Mouse (Mus musculus) testis, postnatal 14 days (tissue): ENCODE data around the gene St3gal5.

Experiments
- DNase-seq: peaks from one replicate; pipeline ENCODE4 v3.0.0; 2021; ENCODE audit warnings: low spot score

The St3gal5 gene

GRCm38 (mm10) chr6:72164321-72165275, 67.2 kb downstream of the St3gal5 start:
- peak; percentile 79 for DNase-seq

DNA sequence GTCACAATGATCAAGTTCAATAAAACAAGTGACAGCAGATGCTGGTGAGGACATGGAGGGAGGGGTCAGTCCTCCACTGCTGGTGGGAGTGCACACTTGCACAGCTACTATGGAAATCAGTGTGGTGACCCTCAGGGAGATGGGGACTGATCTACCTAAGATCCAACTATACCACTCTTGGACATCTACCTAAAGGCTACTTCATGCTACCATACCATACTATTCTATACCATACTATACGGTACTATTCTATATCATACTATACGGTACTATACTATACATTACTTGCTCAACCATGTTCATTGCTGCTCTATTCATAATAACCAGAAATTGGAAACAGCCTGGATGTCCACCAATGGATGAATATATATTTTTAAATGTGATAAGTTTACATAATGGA, 68.5 kb downstream of the St3gal5 start:
- DNase-seq, result no peak

DNA sequence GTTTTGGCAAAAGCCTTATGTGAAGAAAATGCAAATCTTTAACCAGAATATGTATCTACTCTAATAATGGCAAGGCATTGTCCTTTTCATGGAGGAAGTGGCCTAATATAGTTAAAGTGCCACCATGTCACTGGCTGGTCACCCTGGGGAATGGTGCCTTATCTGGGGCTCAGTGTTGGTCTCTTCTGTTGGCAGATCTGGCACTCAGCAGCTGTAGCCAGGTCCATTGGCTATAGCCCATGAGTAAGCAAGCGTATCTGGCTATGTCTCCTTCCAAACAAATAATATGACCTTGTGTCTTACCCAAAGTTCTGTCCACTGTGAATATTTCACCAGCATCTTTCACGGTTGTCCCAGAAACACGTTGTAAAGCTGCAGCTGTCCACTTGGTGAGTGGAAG, 74.0 kb downstream of the St3gal5 start:
- DNase-seq, result no peak

DNA sequence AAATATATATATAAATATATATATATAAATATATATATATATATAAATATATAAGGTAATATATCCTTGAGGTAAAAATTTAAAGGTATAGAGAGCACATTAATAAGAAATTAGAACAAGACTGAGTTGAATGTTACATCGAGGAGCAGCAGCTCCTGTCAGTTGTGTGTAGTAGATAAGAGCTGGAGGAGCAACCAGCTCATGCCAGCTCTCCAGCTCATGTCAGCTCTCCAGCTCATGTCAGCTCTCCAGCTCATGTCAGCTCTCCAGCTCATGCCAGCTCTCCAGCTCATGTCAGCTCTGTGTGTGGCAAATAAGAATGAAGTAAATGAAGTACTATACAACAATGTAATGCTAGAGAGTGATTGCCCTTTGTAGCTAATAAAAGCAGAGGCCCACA, 76.0 kb downstream of the St3gal5 start:
- no peak for DNase-seq

GRCm38 (mm10) chr6:72175419-72175818, 78.0 kb downstream of the St3gal5 start:
- DNase-seq, result no peak

DNA sequence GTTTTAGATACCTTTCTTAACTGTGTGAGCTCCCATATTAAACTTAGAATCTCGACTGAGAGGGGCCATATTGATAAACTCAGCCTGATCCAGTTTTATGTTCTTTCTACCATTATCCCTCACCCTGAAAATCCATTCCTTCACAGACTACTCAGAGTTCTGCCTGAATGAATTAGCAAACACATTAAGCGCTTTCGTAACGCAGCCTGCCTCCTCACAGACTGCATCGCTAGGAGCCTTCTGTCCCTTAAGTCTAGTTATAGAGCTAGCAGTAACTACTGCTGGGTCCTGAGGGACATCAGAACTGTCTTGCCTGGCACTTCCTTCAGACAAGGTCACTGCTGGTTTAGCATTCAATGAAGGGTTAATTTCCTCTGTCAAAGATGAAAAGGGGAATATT, 78.6 kb downstream of the St3gal5 start:
- no peak for DNase-seq

GRCm38 (mm10) chr6:72177417-72177816, 80.0 kb downstream of the St3gal5 start:
- no peak for DNase-seq

DNA sequence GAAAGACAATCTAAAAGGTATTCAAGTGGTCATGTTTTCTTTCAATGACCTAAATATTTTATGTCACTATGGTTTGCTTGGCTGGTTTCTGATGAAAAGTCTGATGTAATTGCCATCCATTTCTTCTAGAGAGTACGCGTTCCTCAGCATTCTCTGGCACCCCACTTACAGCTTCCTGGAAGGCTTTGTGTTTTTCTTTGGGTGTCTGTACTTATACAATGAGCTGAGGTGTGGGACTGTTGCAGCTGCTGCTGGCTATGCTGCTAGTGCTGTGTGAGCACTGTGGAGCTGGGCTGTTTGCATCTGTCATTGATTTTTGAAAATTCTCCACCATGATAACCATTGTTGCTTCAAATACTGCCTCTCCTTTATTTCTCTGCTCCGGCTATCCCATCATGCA, 81.6 kb downstream of the St3gal5 start:
- DNase-seq, result no peak

DNA sequence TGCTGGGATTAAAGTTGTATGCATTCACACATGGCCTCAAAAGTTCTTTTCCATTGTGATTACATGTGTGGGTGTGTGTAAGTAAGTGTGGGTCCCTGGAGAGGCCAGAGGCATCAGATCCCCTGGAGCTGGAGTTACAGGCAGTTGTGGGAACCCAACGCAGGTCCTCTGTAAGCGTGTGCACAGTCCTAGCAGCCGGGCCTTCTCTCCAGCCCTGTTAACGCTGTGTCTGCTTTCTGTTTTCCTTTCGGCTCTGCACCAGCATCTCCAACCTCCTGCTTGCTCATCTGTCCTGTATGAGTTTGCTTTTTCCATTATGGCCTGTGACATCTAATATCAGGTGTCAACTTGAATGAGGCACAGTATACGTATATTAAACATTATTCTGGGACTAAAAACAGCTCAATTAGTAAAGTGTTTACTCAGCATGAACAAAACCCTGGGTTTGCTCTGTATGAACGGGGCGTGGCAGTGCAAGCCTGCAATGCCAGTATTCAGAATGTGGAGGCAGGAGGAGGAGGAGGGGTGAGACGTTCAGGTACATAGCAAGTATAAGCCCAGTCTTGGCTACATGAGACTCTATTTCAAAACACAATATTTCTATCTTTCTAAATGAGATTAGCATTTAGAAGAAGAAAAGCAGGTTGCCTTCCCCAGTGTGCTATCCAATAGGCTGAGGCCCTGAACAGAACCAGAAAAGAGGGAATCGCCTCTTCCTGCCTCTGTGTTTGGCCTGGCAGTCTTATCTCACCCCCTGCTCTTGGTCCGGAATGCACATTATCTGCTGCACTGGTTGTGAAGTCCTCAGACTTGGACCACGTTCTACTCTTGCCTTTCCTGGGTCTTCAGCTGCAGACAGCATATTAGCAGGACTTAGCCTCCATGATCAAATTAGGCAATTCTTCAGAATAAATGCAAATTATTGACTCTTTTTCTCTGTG, 82.4 kb downstream of the St3gal5 start:
- DNase-seq, result no peak

- DNase-seq, result no peak
Observed at GRCm38 (mm10) chr6:72184576-72184975, 87.2 kb downstream of the St3gal5 start.

GRCm38 (mm10) chr6:72185893-72186490, 88.6 kb downstream of the St3gal5 start:
- DNase-seq, result peak; percentile 67

GRCm38 (mm10) chr6:72186809-72187208, 89.4 kb downstream of the St3gal5 start:
- DNase-seq, result no peak

DNA sequence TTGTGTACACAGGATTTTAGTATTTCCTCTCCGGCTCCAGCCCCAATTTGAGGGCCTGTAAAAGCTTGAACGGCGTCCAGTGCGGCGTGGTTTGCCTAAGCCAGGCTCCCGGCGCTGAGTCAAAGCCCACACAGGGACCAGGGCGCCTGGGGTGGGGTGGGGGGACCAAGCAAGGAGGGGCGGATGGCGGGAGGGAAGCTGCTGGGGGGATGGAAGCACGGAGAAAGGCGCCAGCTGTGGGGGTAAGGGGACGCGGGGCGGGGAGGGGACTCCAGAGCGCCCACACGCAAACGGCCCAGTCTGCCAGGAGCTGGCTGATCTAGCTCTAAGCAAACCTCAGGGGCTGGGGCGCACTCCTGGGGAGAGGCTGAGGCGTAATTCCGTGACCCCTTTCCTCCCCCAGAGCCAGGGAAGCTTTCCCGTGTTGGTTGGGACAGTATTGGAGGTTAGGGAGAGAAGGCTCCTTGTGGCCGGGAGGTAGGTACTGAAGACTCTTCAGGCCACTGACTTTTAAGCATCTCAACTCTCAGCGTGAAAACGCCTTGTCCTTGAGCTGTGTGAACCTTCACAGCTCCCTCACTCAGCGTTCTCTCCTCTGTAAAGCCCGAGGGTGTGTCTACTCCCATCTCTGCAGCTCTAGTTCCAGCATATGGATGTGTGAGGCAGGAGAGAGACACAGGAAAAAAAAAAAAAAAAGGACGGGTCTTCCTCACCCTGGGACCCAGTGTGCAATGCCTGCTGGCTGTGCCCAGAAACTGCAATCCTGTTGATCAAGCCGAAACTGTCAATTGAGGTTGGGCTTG, 91.9 kb downstream of the St3gal5 start:
- no peak for DNase-seq

DNA sequence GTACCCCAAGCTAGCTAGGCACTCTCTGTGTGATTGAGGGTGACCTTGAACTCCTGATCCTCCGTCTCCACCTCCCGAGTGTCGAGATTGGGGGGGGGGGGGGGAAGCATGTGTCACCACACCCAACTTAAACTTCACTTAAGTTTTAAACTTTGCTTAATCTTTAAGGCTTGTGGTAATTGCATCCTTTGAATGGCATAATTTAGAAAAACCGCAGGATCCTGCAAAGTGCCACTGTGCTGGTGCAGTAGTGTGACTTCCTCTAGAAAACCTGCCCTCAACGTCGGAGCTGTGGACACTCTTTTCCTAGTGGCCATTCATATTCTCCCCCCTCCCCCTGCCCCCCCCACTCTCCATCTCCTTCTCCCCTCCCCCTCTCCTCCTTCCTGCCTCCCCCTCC, 92.7 kb downstream of the St3gal5 start:
- DNase-seq, result no peak

DNA sequence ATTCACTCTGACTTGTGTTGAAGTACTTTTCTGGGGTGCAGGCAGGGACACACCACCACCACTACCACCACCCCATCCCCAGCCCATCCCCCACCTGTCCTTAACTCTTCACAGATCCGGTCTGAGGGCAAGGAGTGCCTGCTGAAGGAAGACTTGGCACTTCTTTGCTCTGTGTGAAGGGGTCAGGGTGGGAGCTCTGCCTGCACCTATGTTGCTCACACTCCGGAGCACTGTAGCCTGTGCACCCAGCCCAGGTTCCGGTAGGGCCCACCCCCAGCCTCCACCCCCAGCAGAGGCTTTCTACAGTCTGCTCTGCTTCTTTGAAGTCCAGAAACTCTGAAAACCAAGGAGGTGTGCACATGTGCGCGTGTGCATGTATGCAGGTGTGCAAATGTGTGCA, 93.2 kb downstream of the St3gal5 start:
- DNase-seq, result no peak

DNA sequence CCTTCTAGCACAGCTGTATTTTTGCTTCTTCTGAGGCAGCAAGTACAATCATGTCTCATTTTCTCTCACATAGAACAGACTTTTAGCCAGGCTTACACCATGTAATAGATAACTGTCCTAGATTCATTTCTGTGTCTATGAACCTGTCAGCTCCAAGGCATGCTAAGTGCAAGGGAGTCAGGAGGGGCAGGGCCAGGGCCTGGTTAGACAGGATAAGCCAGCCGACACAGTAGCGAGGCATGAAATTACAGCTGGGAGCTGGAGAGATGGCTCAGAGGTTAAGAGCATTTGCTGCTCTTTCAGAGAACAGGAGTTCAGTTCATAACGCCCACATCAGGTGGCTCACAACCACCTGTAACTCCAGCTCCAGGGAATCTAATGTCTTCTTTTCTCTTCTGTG, 99.3 kb downstream of the St3gal5 start:
- no peak for DNase-seq

DNA sequence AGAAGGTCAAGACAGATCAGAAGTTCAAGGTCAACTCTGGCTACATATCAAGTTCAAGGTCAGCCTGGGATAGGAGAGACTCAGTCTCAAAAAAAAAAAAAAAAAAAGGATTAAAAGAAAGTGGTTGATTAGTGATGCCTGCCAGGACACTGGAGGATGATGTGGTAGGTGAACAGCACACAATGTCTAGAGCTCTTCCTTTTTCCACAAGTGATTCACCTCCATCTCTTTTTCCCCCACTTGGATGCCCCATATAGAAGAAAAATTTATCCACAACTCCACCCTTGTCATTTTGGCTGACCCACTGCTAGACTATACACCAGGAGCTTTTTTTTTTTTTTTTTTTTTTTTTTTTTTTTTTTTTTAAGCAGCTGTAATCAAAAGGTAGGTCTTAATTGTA, 100.1 kb downstream of the St3gal5 start:
- no peak for DNase-seq

- DNase-seq, result peak; percentile 31
Observed at GRCm38 (mm10) chr6:72200595-72201256, 103.3 kb downstream of the St3gal5 start.

DNA sequence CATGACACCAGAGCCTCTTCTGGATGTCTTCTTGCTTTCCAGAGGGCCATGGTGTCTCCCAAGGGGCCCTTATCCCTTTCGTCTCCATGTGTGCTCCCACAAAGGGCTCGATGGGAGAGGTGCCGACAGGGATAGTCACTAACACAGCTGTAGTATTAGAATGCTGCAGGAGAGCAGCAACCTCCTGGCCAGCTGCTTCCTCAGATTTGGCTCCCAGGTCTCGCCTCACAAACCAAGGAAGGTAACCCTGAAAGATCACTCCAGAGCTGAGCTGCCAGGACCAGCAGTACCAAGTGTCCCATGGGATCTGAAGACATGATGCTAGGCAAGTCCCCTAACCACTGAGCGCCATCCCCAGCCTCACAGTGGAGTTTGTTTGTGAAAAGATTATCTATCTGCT, 105.3 kb downstream of the St3gal5 start:
- DNase-seq, result no peak

DNA sequence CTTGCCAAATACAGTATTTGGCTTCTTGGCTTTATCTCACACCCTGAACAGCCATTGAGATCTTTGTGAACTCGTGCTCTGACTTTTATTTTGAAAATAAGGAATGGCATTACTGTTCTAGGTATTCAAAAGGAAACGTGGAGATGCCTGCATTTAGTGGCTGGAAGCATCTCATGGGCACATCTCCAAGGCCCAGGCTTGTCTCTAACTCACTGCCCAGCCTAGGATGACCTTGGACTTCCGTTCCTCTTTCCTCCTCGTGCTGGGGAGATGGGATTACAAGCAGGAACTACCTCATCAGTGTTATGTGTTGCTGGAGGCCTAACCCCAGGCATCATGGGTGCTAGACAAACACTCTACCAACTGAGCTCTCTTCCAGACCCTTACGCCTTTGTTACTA, 105.9 kb downstream of the St3gal5 start:
- no peak for DNase-seq
